Comparison of ENCODE assay signal across 20 mouse cellular contexts in the genomic region with DNA sequence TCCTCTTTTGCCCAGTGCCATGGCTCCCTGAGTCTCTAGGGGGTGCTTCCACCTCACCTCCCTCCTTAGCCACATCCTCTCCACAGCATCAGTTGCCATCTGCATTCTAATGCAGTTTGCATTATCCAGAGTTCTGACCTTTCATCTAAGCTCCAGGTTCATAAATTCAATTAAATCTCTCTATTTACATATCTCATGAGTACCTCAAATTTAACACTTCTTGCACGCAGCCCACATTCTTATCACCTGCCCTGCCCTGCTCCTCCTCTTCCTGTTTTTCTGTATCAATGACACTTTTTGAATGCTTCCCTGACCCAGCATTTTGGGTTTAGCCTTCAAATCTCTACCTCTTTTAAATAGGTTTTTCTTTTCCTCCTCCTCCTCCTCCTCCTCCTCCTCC. TPM values are rescaled to one million over a fixed set of nuclear protein-coding genes. Genes with fewer than 3 reads are reported as not detected.
DNase-seq lines count a peak whose midpoint lies in the region; ATAC-seq and TF ChIP-seq lines count a peak whose summit lies in the region.
"Had no signal": no experiment of that assay in that cellular context is flagged by ENCODE, and none has a peak within 500 bp of the region (broad histone marks: within the 10 kb centered on the region; RNA-seq: fewer than 3 reads in every experiment).

No protein-coding gene starts in this region.

- no peak for TF ChIP-seq CTCF in thymus, adult 2 months (IDR thresholded peaks at IDR 0.05; ENCODE audit: borderline replicate concordance, control insufficient read depth, extremely low read depth, insufficient read depth, low read length, poor library complexity)

- intact Hi-C loops in gastrocnemius, postnatal 14 days (cut with DNase I; ENCODE audit: low total_unique reads), result no loop called here

- ATAC-seq in megakaryocyte progenitor cell, adult 5-6 weeks (replicated peaks; ENCODE audit: poor library complexity), result peak; percentile 30; the same call in 1 of the 2 replicates
- ATAC-seq: hindbrain, postnatal 0 days; lung, postnatal 0 days had no signal

- peaks cover 17% of the 10 kb centered on the region for H3K4me1 ChIP-seq in thymus, adult 2 months (replicated peaks; ENCODE audit: control insufficient read depth, insufficient read depth, low read length)
- H3K4me1 ChIP-seq: embryonic facial prominence, embryonic 15.5 days; forebrain, embryonic 12.5 days; liver, embryonic 15.5 days had no signal

- 2% methylated on average over 1 of the region's 1 CpGs for WGBS in thymus, adult 2 months

- H3K27me3 ChIP-seq in thymus, adult 2 months (ENCODE audit: control insufficient read depth, insufficient read depth, low read length), result no peaks in the 10 kb centered on the region
- H3K27me3 ChIP-seq: embryonic facial prominence, embryonic 15.5 days; forebrain, embryonic 12.5 days; liver, embryonic 15.5 days had no signal

- TF ChIP-seq POLR2A in thymus, adult 2 months (IDR thresholded peaks at IDR 0.05; ENCODE audit: control insufficient read depth, extremely low read depth, insufficient read depth, low read length, poor library complexity), result no peak

- H3K36me3 ChIP-seq in thymus, adult 2 months (ENCODE audit: control insufficient read depth, insufficient read depth, low read length), result no peaks in the 10 kb centered on the region
- H3K36me3 ChIP-seq: embryonic facial prominence, embryonic 15.5 days; liver, embryonic 15.5 days had no signal

- H3K4me3 ChIP-seq in thymus, adult 2 months (ENCODE audit: control insufficient read depth, insufficient read depth, low read length), result no peak overlapping the region
- H3K4me3 ChIP-seq: embryonic facial prominence, embryonic 15.5 days; forebrain, embryonic 12.5 days; liver, embryonic 15.5 days had no signal

- peak; percentile 35 for DNase-seq in thymus, adult 2 months
- no peak for DNase-seq in thymus, postnatal 10 days (ENCODE audit: low spot score in 2 of 2)
- DNase-seq in MEL-GATA-1-ER (ENCODE audit: extremely low read depth, low read depth), result peak; percentile 56
- peak; percentile 35 for DNase-seq in thymus, postnatal 25 days
- DNase-seq in adrenal gland, adult 8-10 months, result no peak
- no peak for DNase-seq in gastrocnemius, postnatal 14 days
- no peak for DNase-seq in urinary bladder, postnatal 10 days (ENCODE audit: low spot score)
- DNase-seq: cerebellum, adult 9-11 months; heart, postnatal 4 days; kidney, adult 2 months; kidney, postnatal 25 days; layer of hippocampus, adult 9-11 months; right cerebral cortex, adult 18-20 months had no signal

- H3K27ac ChIP-seq in thymus, adult 2 months (ENCODE audit: control insufficient read depth, insufficient read depth, low read length), result peak overlapping the region; percentile 42; the same call in 1 of the 2 replicates
- H3K27ac ChIP-seq: embryonic facial prominence, embryonic 15.5 days; forebrain, embryonic 12.5 days; hindbrain, postnatal 0 days; liver, embryonic 15.5 days had no signal

RNA-seq across cellular contexts. Expression of gene Ifi206, which starts 50.2 kb away (rescaled TPM):
- 27.2 and 32.0 TPM in 2 replicates for polyA plus RNA-seq in thymus, adult 2 months (2012; rRNA removed)
- 0.20 and 0.25 TPM in 2 replicates for total RNA-seq in megakaryocyte progenitor cell, adult 5-6 weeks (2015)
- total RNA-seq in megakaryocyte progenitor cell, adult 5-6 weeks (2017), result 0.07 and 0.17 TPM in 2 replicates
- total RNA-seq in adrenal gland, adult 8-10 months (2022), result under 1 TPM; 0.65 to 0.98 (median 0.76) TPM
- total RNA-seq in gastrocnemius, postnatal 14 days (2021), result not detected
- total RNA-seq: gastrocnemius, postnatal 4 days; heart, postnatal 4 days had no signal
- polyA plus RNA-seq: forebrain, embryonic 12.5 days; hindbrain, postnatal 0 days had no signal

Comparison
In these comparisons a context has a peak if more than half of its experiments do, and no peak if none do; other contexts are left out.
1. DNase-seq: peak in thymus, adult 2 months (single experiment), MEL-GATA-1-ER (single experiment) and thymus, postnatal 25 days (single experiment); none in thymus, postnatal 10 days (0 of 2), adrenal gland, adult 8-10 months (single experiment), gastrocnemius, postnatal 14 days (single experiment) and urinary bladder, postnatal 10 days (single experiment).